Mouse (Mus musculus) heart, postnatal 0 days (tissue): ENCODE measurements around the gene Gm17482. TPM values are rescaled to one million over a fixed set of nuclear protein-coding genes. Genes with fewer than 3 reads are reported as not detected.

Experiments used
- ATAC-seq: fragments of 200-750 bp; cut with Nextera tagmentation; 2 replicates; pipeline ENCODE4 v1.8.0; 2017; ENCODE audit warnings: low read depth, moderate number of reproducible peaks, moderate library complexity; ENCODE audit not compliant: insufficient read depth
- DNase-seq: peaks from one replicate; pipeline ENCODE4 v3.0.0-alpha.2; 2016; ENCODE audit warnings: low spot score
- H3K27ac ChIP-seq: fragments of 300-500 bp; sonication (generic); 2 replicates; pipeline ENCODE4 v1.5.1; 2014; ENCODE audit warnings: low read depth, mild to moderate bottlenecking
- H3K27me3 ChIP-seq: fragments of 300-500 bp; sonication (generic); 2 replicates; pipeline ENCODE4 v1.6.1; 2014; ENCODE audit warnings: low read length, mixed read lengths; ENCODE audit not compliant: control insufficient read depth, insufficient read depth
- H3K36me3 ChIP-seq: fragments of 300-500 bp; sonication (generic); replicated peaks from 2 replicates; pipeline ENCODE4 v1.6.1; 2014; ENCODE audit warnings: low read length, mixed read lengths; ENCODE audit not compliant: control insufficient read depth, insufficient read depth
- H3K4me1 ChIP-seq: fragments of 300-500 bp; sonication (generic); 2 replicates; pipeline ENCODE4 v1.6.1; 2014; ENCODE audit warnings: antibody characterized with exemption; ENCODE audit not compliant: control insufficient read depth, insufficient read depth
- H3K4me2 ChIP-seq: fragments of 300-500 bp; sonication (generic); 2 replicates; pipeline ENCODE4 v1.6.1; 2014; ENCODE audit warnings: low read depth, mild to moderate bottlenecking, low read length, moderate library complexity
- H3K4me3 ChIP-seq: fragments of 300-500 bp; sonication (generic); 2 replicates; pipeline ENCODE4 v1.5.1; 2014; ENCODE audit warnings: low read depth, low read length
- H3K9ac ChIP-seq: fragments of 300-500 bp; sonication (generic); replicated peaks from 2 replicates; pipeline ENCODE4 v1.6.1; 2014; ENCODE audit warnings: low read depth, low read length, mixed read lengths
- H3K9me3 ChIP-seq: fragments of 300-500 bp; sonication (generic); replicated peaks from 2 replicates; pipeline ENCODE4 v1.6.1; 2016; ENCODE audit warnings: low read length; ENCODE audit not compliant: control insufficient read depth
- CTCF ChIP-seq: IDR thresholded peaks from 2 replicates; pipeline ENCODE4 v1.5.1; 2016; ENCODE audit warnings: antibody characterized with exemption, control low read depth, low read depth
- EP300 ChIP-seq: IDR thresholded peaks from 2 replicates; pipeline ENCODE4 v1.6.1; 2016; ENCODE audit warnings: antibody characterized with exemption, low read depth
- WGBS: fragments of 180-500 bp; shearing (Covaris S2); extraction: QIAGEN DNeasy Blood & Tissue Kit; methylation state at CpG from one replicate; pipeline ENCODE4 v1.1.7; 2014; 5-methylcytosine and 5-hydroxymethylcytosine counted together
- polyA plus RNA-seq: library from polyadenylated mRNA; unstranded; fragments of >200 nt; fragmentation: Nextera tagmentation; extraction: Ambion mirVana; gene quantifications from 2 replicates; pipeline ENCODE4 v1.2.1, GENCODE M21; 2015
- total RNA-seq: library from RNA; depleted of rRNA; stranded (reverse); fragments of >200 nt; gene quantifications from 2 replicates; pipeline ENCODE4 v1.2.3, GENCODE M21; 2014; ENCODE audit warnings: low replicate concordance; rRNA removed

Gm17482 gene
- total and polyA plus RNA-seq, 2 experiments from 2014 or later = not detected

- WGBS = 74% methylated on average over 2 of the region's 2 CpGs
- Histone ChIP-seq H3K36me3 (no peaks in the 10 kb centered on the region), H3K9me3 (no peaks in the 10 kb centered on the region), H3K27ac (no peak overlapping the region), H3K4me2 (no peak overlapping the region), H3K4me1 (peaks cover 10% of the 10 kb centered on the region; the same call in 1 of the 2 replicates), H3K9ac (no peak overlapping the region), H3K4me3 (no peak overlapping the region), H3K27me3 (no peaks in the 10 kb centered on the region)
- ATAC-seq (no peak), DNase-seq (no peak)
- TF ChIP-seq EP300 (no peak), CTCF (no peak)
Measured at GRCm38 (mm10) chr6:115291068-115291467, 63.9 kb downstream of the Gm17482 start.

GRCm38 (mm10) chr6:115291823-115292222 is 64.7 kb downstream of the Gm17482 start:
- ATAC-seq = no peak
- Histone ChIP-seq H3K4me1 (peaks cover 10% of the 10 kb centered on the region; the same call in 1 of the 2 replicates), H3K9me3 (no peaks in the 10 kb centered on the region), H3K9ac (no peak overlapping the region), H3K36me3 (no peaks in the 10 kb centered on the region), H3K4me3 (no peak overlapping the region), H3K27me3 (no peaks in the 10 kb centered on the region), H3K4me2 (no peak overlapping the region), H3K27ac (no peak overlapping the region)
- no peak for DNase-seq
- WGBS = 94% methylated on average over 6 of the region's 6 CpGs
- TF ChIP-seq EP300 (no peak), CTCF (no peak)

DNA sequence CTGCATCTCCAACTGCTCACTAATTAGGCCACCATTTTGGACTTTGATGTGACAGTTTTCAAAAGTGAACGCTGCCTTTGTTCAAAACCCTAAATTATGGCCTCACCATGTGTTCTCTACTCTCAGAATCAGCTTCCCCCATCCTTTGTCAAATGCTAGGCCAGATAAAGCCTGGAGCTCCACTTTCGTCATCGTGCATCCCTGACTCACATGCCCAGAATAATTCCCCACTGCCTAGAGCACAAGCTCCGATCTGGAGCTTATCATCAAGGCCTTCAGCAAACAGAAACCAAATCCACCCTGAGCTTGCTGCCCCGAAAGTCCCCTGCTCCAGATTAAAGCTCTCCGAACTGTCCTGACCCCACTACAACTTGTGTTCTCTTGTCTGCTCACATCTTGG is 65.5 kb downstream of the Gm17482 start:
- no peak overlapping the region for H3K4me3 ChIP-seq
- WGBS = 32% methylated on average over 6 of the region's 6 CpGs
- H3K9ac ChIP-seq = no peak overlapping the region
- no peaks in the 10 kb centered on the region for H3K36me3 ChIP-seq
- H3K27ac ChIP-seq = no peak overlapping the region
- ATAC-seq = no peak
- no peak for TF ChIP-seq CTCF
- no peak for TF ChIP-seq EP300
- H3K9me3 ChIP-seq = no peaks in the 10 kb centered on the region
- DNase-seq = no peak
- no peak overlapping the region for H3K4me2 ChIP-seq
- H3K4me1 ChIP-seq = 0 out of 2 replicates have a peak, but pooled peaks cover 6% of the 10 kb centered on the region
- H3K27me3 ChIP-seq = no peaks in the 10 kb centered on the region

DNA sequence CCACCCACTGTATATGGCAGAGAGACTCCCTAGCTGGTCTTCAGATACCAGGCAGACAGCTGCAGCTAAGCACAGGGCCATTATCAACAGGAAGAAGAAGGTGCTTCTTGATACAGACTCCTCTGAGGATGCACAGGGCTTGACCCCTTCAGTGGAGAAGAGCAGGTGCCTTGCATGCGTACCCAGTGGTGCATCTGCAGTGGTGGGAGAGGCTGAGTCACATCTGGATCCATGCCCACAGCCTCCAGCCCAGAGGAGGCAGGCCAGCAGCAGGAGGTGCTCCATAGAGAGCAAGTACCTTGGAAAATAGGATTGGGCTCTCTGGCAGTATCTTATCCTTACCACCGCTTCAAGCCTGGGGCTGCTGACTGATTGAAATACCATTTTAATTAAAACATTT is 66.7 kb downstream of the Gm17482 start:
- TF ChIP-seq CTCF (no peak), EP300 (no peak)
- no peak overlapping the region for H3K4me2 ChIP-seq
- no peak overlapping the region for H3K27ac ChIP-seq
- ATAC-seq = no peak
- 0 out of 2 replicates have a peak, but pooled peaks cover 6% of the 10 kb centered on the region for H3K4me1 ChIP-seq
- WGBS = 72% methylated on average over 2 of the region's 2 CpGs
- H3K36me3 ChIP-seq = no peaks in the 10 kb centered on the region
- no peak overlapping the region for H3K9ac ChIP-seq
- no peaks in the 10 kb centered on the region for H3K9me3 ChIP-seq
- H3K4me3 ChIP-seq = no peak overlapping the region
- no peaks in the 10 kb centered on the region for H3K27me3 ChIP-seq
- DNase-seq = no peak

DNA sequence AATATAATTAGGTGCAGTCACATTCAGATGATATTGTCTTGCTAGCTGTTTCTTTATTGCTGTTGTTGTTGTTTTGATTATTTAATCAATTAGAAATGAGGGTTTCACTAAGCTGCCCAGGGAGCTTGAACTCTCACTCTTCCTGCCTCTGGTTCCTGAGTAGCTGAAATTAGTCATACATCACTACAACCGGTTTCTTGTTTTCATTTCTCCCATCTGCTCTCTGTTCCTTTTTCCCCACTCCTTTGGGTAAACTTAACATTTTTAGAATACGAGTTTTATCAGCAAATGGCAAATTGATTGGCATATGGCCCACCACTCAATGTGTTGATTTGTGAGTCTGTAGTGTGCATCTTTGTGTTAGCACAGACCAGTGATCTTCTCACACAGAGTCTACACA is 80.0 kb downstream of the Gm17482 start:
- 55% methylated on average over 2 of the region's 2 CpGs for WGBS
- Histone ChIP-seq H3K9me3 (no peaks in the 10 kb centered on the region), H3K4me2 (no peak overlapping the region), H3K9ac (no peak overlapping the region), H3K27ac (no peak overlapping the region), H3K4me3 (no peak overlapping the region), H3K36me3 (no peaks in the 10 kb centered on the region), H3K27me3 (no peaks in the 10 kb centered on the region), H3K4me1 (no peaks in the 10 kb centered on the region)
- no peak for ATAC-seq
- TF ChIP-seq EP300 (no peak), CTCF (no peak)
- no peak for DNase-seq

Other genes starting within 250 kb of the Gm17482 start
- 30.5 and 56.0 TPM in 2 replicates for gene Tamm41, start 189.5 kb upstream of the Gm17482 start, total RNA-seq
- gene Tamm41, start 189.5 kb upstream of the Gm17482 start, polyA plus RNA-seq = 22.8 and 23.9 TPM in 2 replicates
- 1.9 and 3.2 TPM in 2 replicates for gene Syn2, start 92.4 kb upstream of the Gm17482 start, total RNA-seq
- 1.1 and 1.2 TPM in 2 replicates for gene Syn2, start 92.4 kb upstream of the Gm17482 start, polyA plus RNA-seq
- gene Timp4, start 24.9 kb downstream of the Gm17482 start, total RNA-seq = 4.6 and 8.8 TPM in 2 replicates
- gene Timp4, start 24.9 kb downstream of the Gm17482 start, polyA plus RNA-seq = 9.7 TPM in 2 replicates
- gene Pparg, start 133.6 kb downstream of the Gm17482 start, total RNA-seq = 3.7 and 8.0 TPM in 2 replicates
- 5.3 and 5.8 TPM in 2 replicates for gene Pparg, start 133.6 kb downstream of the Gm17482 start, polyA plus RNA-seq